Mouse (Mus musculus) adrenal gland, postnatal 25 days (tissue): ENCODE results near the gene Cacna1e. TPM values are rescaled to one million over a fixed set of nuclear protein-coding genes. Genes with fewer than 3 reads are reported as not detected.

Experiments used
- DNase-seq: peaks from one replicate; pipeline ENCODE4 v3.0.0; 2021; ENCODE audit warnings: mixed read lengths
- long read RNA-seq: library from polyadenylated mRNA; stranded (forward); transcript quantifications from one replicate; pipeline ENCODE4 v2.0.0, GENCODE M21; 2021
- total RNA-seq: library from RNA; stranded (reverse); gene quantifications from 2 replicates; pipeline ENCODE4 v1.2.3, GENCODE M21; 2021

Gene Cacna1e
- 0.10 and 0.15 TPM in 2 replicates for total RNA-seq
- long read RNA-seq, result 0 reads

- peak; percentile 16 for DNase-seq
These were observed at the start of gene Cacna1e for GRCm38 (mm10) chr1:154884275-154885206. TSS of gene Cacna1e (minus strand) at chr1:154884501.

DNA sequence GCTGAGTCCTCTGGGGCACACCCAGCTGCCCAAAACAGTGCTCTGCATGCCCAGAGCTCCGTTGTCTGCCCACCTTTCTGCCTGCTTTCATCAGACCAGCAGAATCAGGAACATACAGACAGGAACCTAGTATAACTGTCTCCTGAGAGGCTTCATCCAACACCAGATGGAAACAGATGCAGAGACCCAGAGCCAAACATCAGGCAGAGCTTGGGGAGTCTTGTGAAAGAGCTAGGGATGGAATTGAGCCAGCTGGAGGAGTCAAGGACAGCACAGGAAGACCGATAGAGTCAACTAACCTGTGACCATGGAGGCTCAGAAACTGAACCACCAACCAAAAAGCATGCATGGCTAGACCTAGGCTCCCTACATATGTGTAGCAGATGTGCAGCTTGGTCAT, 34.1 kb upstream of the Cacna1e start:
- DNase-seq, result no peak

GRCm38 (mm10) chr1:154917438-154917837, 33.1 kb upstream of the Cacna1e start:
- no peak for DNase-seq

- DNase-seq, result no peak
These were observed 25.3 kb upstream of the Cacna1e start for GRCm38 (mm10) chr1:154909554-154909953.

DNA sequence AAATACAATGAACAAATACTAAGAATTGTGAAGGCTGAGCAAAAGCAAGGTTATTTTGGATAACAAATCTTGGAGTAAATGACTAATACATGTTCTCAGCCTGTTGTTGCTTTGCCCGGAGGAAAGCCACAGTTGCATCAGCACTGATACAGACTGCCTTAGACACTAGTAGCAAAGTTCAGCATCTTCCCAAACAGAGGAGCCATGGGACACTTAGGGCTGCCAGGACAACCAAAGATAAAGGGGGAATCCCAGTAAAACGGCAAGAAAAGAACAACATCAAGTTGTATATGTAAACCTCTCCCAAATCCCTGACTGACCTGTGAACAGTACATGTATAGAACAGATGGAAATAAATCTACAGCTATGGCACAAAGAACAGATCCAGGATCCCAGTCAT, 13.1 kb upstream of the Cacna1e start:
- DNase-seq, result no peak

GRCm38 (mm10) chr1:154890244-154890643, 5.9 kb upstream of the Cacna1e start:
- no peak for DNase-seq

- DNase-seq, result no peak
These were observed 4.2 kb upstream of the Cacna1e start for GRCm38 (mm10) chr1:154888495-154888894.

GRCm38 (mm10) chr1:154888018-154888417, 3.7 kb upstream of the Cacna1e start:
- DNase-seq, result no peak

- DNase-seq, result no peak
These were observed 3.2 kb upstream of the Cacna1e start for GRCm38 (mm10) chr1:154887546-154887945.

GRCm38 (mm10) chr1:154886611-154887010, 2.3 kb upstream of the Cacna1e start:
- no peak for DNase-seq

DNA sequence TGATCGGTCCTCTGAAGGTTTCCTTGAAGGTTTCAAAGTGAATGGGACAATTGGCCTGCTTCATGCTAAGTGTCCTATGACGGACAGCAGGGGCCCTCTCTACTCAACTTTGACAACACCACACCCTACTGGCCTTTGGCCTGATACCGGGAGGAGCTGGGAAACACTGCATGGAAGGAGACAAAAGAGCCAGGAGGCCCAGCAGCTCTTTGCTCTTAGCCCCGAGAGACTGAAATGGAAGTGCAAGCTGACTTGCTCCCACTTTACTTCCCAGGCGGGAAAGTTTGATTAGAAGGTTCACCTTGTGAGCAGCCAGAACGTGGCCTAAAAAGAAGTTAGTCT, 877 bp upstream of the Cacna1e start:
- no peak for DNase-seq

- no peak for DNase-seq
These were observed 607 bp downstream of the Cacna1e start for GRCm38 (mm10) chr1:154883596-154884191.

DNA sequence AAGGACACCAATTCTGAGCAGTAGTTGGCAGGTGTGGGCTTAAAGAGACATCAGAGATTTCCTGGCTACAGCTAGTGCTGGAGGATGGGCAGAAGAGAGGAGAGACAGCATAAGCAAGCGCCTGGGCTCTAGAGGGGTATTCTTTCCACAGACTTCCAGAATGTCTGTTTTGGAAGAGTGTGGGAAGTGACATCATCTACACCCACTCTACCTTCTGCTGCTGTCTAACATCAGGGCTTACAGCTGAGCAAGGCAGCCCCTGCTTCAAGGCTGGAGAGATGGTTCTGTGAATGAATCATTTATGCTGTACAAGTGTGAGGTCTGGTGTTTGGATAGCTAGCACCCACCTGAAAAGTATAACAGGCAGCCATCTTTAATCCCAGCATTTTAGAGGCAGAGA, 18.3 kb downstream of the Cacna1e start:
- no peak for DNase-seq

- DNase-seq, result no peak
These were observed 22.9 kb downstream of the Cacna1e start for GRCm38 (mm10) chr1:154861416-154861815.

GRCm38 (mm10) chr1:154854564-154854963, 29.7 kb downstream of the Cacna1e start:
- no peak for DNase-seq

DNA sequence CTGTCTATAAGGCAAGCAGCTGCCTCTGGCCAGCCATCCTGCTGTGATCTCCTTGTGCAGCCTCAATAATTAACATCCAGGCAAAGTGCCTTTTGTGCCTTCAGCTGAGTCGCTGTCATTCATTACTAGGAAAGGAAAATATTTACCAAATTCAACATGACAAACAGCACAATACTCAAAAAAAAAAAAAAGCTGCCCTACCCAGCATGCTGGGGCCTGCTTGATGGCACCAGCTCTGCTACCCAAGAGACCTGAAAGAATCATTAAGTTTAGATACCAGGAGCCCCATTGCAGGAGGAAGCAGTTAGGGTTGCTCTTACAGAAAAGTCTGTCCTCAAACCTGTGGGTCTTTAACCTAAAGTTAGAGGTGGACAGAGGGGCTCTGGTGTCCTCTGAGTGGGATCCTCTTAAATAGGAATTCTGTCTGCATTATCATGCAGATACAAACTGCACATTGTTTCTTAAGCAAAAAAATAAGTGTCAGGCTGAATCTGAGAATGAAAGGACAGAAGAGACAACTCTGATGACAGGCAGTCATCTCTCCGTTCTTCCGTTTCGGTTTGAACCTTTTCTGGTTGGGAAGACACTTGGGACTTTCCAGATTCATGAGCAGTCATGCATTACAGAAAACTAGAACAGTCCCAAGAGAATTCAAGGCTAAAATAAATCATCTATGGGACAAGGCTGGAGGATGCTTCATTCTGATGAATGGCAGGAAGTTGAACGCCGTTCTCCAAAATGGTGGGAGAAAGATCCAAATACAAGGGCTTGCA, 33.6 kb downstream of the Cacna1e start:
- DNase-seq, result no peak

DNA sequence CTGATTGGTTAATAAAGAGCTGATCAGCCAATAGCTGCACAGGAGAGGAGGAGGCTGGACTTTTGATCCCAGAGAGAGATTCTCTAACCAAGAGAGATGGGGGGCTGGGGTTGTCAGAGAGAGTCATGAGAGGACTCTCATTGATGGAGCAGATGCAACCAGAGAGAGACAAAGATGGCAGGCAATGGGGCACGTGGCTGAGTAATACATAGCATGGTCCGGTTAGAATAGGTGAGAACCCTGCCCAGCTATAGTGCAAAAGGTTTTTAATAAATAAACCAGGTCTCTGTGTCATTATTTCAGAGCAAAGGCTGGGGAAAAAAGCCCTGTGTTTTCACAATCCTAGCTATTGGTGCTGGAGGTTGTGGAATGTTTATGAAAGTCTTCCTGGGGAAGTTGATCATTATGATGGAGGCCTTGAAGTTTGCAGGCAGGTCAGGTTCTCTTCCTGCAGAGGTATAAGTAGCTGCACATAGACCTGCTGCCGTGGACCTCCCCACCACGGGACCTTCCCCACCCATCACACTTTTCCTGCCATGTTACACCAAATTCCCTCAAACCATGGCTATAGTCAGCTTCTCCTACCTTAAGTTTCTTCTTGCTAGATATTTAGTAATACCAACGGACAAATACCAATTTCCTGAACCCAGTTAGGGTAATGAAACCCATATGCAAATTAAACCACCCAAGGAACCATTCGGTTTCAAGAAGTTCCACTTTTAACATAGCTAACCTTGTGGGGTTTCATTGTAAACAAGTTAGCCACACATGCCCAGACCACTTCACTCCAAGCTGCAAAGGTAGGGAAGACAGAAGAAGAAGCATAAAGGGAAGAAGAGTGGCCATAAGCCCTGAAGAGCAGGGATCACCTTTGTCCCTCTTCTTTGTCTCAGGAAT, 35.4 kb downstream of the Cacna1e start:
- DNase-seq, result no peak

GRCm38 (mm10) chr1:154846900-154847299, 37.4 kb downstream of the Cacna1e start:
- no peak for DNase-seq

DNA sequence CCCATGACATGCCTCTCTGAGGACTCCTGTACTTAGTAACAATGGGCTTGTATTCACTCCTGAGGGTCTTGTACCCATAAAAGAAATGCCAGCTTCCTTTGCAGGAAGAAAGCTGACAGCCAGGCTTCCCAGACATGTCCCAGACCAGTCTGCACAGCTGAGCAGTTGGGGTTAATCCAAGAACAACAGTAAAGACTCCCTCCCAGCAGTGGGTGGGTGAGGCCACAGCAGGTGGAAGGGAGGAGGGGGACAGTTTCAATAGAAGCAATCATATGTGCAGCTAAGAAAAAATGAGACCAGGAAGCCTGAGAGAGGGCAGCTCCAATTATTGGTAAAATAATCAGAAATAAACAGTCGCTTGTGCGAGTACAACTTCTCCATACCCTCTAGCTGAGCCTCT, 40.9 kb downstream of the Cacna1e start:
- no peak for DNase-seq

GRCm38 (mm10) chr1:154842336-154842735, 42.0 kb downstream of the Cacna1e start:
- no peak for DNase-seq

- no peak for DNase-seq
These were observed 43.2 kb downstream of the Cacna1e start for GRCm38 (mm10) chr1:154841057-154841630.

DNA sequence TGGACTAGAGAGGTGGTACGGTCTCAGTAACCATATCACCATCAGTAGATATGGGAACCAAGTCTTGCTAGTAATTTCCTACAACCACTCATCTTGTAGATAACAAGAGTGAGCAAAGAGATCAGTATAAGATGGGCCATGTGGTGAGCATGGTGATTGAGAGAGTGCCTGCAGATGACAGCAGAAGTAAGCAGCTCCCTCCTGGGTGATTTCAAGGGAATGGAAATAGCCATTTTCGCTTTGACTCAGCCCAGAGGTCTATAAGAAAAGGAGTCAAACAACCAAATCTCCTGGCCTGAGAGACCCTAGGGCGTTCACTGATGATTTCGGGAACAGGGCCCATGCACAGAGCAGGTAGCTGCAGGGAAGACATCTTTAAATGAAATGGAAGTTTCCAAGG, 45.0 kb downstream of the Cacna1e start:
- no peak for DNase-seq
